Mouse (Mus musculus): Measurements from ENCODE around the gene Acads. TPM values are rescaled to one million over a fixed set of nuclear protein-coding genes. Genes with fewer than 3 reads are reported as not detected.
"Not testable (repeated sequence)": the region's sequence is repeated elsewhere in the genome, so short reads cannot be mapped to it uniquely, and the experiment has no call there.

Acads gene
- polyA plus RNA-seq, 1 experiment from 2014 or later, result 45.6 TPM

GRCm38 (mm10) chr5:115158040-115158983, 39.2 kb upstream of the Acads start, which contains the start of gene Mlec:
TSS of gene Mlec (minus strand) at chr5:115158179.
- Histone ChIP-seq H3K4me2 (peak within 1 kb of the TSS; percentile 72), H3K4me3 (peak within 1 kb of the TSS; percentile 99), H3K4me1 (peaks cover 50% of the 10 kb centered on the region), H3K9ac (peak within 1 kb of the TSS; percentile 100), H3K9me3 (no peaks in the 10 kb centered on the region), H3K27me3 (no peaks in the 10 kb centered on the region), H3K36me3 (peaks cover 5% of the 10 kb centered on the region), H3K27ac (peak within 1 kb of the TSS; percentile 98)
- WGBS, result under 1% methylated on average over 75 of the region's 78 CpGs
- ATAC-seq (ENCODE audit: insufficient number of reproducible peaks, low FRiP score, low TSS enrichment, low read depth), result peak; percentile 97

- no peak for ATAC-seq (ENCODE audit: insufficient number of reproducible peaks, low FRiP score, low TSS enrichment, low read depth)
These were observed 37.9 kb upstream of the Acads start for GRCm38 (mm10) chr5:115156933-115157589.

GRCm38 (mm10) chr5:115156401-115156800, 37.3 kb upstream of the Acads start:
- peak overlapping the region; percentile 69 for H3K27ac ChIP-seq
- 32% methylated on average over 7 of the region's 7 CpGs for WGBS
- H3K4me2 ChIP-seq, result peak overlapping the region; percentile 72
- no peaks in the 10 kb centered on the region for H3K9me3 ChIP-seq
- ATAC-seq (ENCODE audit: insufficient number of reproducible peaks, low FRiP score, low TSS enrichment, low read depth), result no peak
- H3K27me3 ChIP-seq, result no peaks in the 10 kb centered on the region
- H3K4me1 ChIP-seq, result peaks cover 59% of the 10 kb centered on the region
- peak overlapping the region; percentile 100; the same call in 1 of the 2 replicates for H3K9ac ChIP-seq
- peak overlapping the region; percentile 99 for H3K4me3 ChIP-seq
- H3K36me3 ChIP-seq, result peaks cover 9% of the 10 kb centered on the region

More at GRCm38 (mm10) chr5:115156933-115157589, 37.9 kb upstream of the Acads start:
- under 1% methylated on average over 26 of the region's 26 CpGs for WGBS
- H3K9ac ChIP-seq, result peak overlapping the region; percentile 100
- peak overlapping the region; percentile 72 for H3K4me2 ChIP-seq
- H3K27ac ChIP-seq, result peak overlapping the region; percentile 98
- peak overlapping the region; percentile 99 for H3K4me3 ChIP-seq
- peaks cover 58% of the 10 kb centered on the region for H3K4me1 ChIP-seq
- peaks cover 6% of the 10 kb centered on the region for H3K36me3 ChIP-seq
- no peaks in the 10 kb centered on the region for H3K27me3 ChIP-seq
- no peaks in the 10 kb centered on the region for H3K9me3 ChIP-seq

- no peaks in the 10 kb centered on the region for H3K27me3 ChIP-seq
- H3K4me1 ChIP-seq, result peaks cover 58% of the 10 kb centered on the region
- peak overlapping the region; percentile 99 for H3K4me3 ChIP-seq
- H3K36me3 ChIP-seq, result peaks cover 13% of the 10 kb centered on the region
- H3K4me2 ChIP-seq, result peak overlapping the region; percentile 72
- H3K9me3 ChIP-seq, result no peaks in the 10 kb centered on the region
- H3K9ac ChIP-seq, result peak overlapping the region; percentile 31; the same call in 1 of the 2 replicates
- WGBS, result 30% methylated on average over 5 of the region's 5 CpGs
- H3K27ac ChIP-seq, result peak overlapping the region; percentile 69
- no peak for ATAC-seq (ENCODE audit: insufficient number of reproducible peaks, low FRiP score, low TSS enrichment, low read depth)
These were observed 36.7 kb upstream of the Acads start for GRCm38 (mm10) chr5:115155831-115156230.

- Histone ChIP-seq H3K27me3 (no peaks in the 10 kb centered on the region), H3K27ac (peak overlapping the region; percentile 69), H3K9me3 (no peaks in the 10 kb centered on the region), H3K4me2 (peak overlapping the region; percentile 72), H3K36me3 (peaks cover 20% of the 10 kb centered on the region), H3K4me1 (peaks cover 56% of the 10 kb centered on the region), H3K9ac (0 out of 2 replicates have a peak overlapping the region, but pooled peaks have one; percentile 31), H3K4me3 (peak overlapping the region; percentile 99)
- ATAC-seq (ENCODE audit: insufficient number of reproducible peaks, low FRiP score, low TSS enrichment, low read depth), result no peak
- 48% methylated on average over 13 of the region's 13 CpGs for WGBS
These were observed 36.0 kb upstream of the Acads start for GRCm38 (mm10) chr5:115155156-115155631.

GRCm38 (mm10) chr5:115152132-115152956, 33.2 kb upstream of the Acads start:
- Histone ChIP-seq H3K27ac (peak overlapping the region; percentile 65), H3K9me3 (no peaks in the 10 kb centered on the region), H3K36me3 (peaks cover 46% of the 10 kb centered on the region), H3K27me3 (no peaks in the 10 kb centered on the region), H3K4me1 (peaks cover 51% of the 10 kb centered on the region), H3K9ac (no peak overlapping the region), H3K4me2 (peak overlapping the region; percentile 17; the same call in 1 of the 2 replicates), H3K4me3 (no peak overlapping the region)
- 33% methylated on average over 8 of the region's 8 CpGs for WGBS
- ATAC-seq (ENCODE audit: insufficient number of reproducible peaks, low FRiP score, low TSS enrichment, low read depth), result no peak

- Histone ChIP-seq H3K27ac (peak overlapping the region; percentile 17; the same call in 1 of the 2 replicates), H3K9ac (no peak overlapping the region), H3K4me3 (no peak overlapping the region), H3K27me3 (no peaks in the 10 kb centered on the region), H3K9me3 (no peaks in the 10 kb centered on the region), H3K4me2 (no peak overlapping the region), H3K4me1 (peaks cover 50% of the 10 kb centered on the region), H3K36me3 (peaks cover 55% of the 10 kb centered on the region)
- 66% methylated on average over 13 of the region's 13 CpGs for WGBS
- ATAC-seq (ENCODE audit: insufficient number of reproducible peaks, low FRiP score, low TSS enrichment, low read depth), result no peak
These were observed 32.3 kb upstream of the Acads start for GRCm38 (mm10) chr5:115151457-115151856.

- Histone ChIP-seq H3K4me3 (no peak overlapping the region), H3K9me3 (no peaks in the 10 kb centered on the region), H3K27me3 (no peaks in the 10 kb centered on the region), H3K4me2 (no peak overlapping the region), H3K9ac (no peak overlapping the region), H3K27ac (no peak overlapping the region), H3K36me3 (peaks cover 59% of the 10 kb centered on the region), H3K4me1 (peaks cover 45% of the 10 kb centered on the region)
- ATAC-seq (ENCODE audit: insufficient number of reproducible peaks, low FRiP score, low TSS enrichment, low read depth), result no peak
- WGBS, result 49% methylated on average over 5 of the region's 5 CpGs
These were observed 31.8 kb upstream of the Acads start for GRCm38 (mm10) chr5:115150991-115151390.

GRCm38 (mm10) chr5:115149675-115150459, 30.7 kb upstream of the Acads start:
- ATAC-seq (ENCODE audit: insufficient number of reproducible peaks, low FRiP score, low TSS enrichment, low read depth), result no peak
- H3K4me2 ChIP-seq, result no peak overlapping the region
- 91% methylated on average over 14 of the region's 14 CpGs for WGBS
- H3K4me3 ChIP-seq, result no peak overlapping the region
- H3K4me1 ChIP-seq, result peaks cover 34% of the 10 kb centered on the region
- peaks cover 70% of the 10 kb centered on the region for H3K36me3 ChIP-seq
- H3K27me3 ChIP-seq, result no peaks in the 10 kb centered on the region
- H3K27ac ChIP-seq, result no peak overlapping the region
- no peak overlapping the region for H3K9ac ChIP-seq
- H3K9me3 ChIP-seq, result no peaks in the 10 kb centered on the region

- not testable (repeated sequence) for H3K4me2 ChIP-seq; H3K4me3 ChIP-seq; H3K27me3 ChIP-seq; H3K9ac ChIP-seq; H3K9me3 ChIP-seq; ATAC-seq (ENCODE audit: insufficient number of reproducible peaks, low FRiP score, low TSS enrichment, low read depth); H3K27ac ChIP-seq
- Histone ChIP-seq H3K4me1 (peaks cover 24% of the 10 kb centered on the region), H3K36me3 (peaks cover 79% of the 10 kb centered on the region)
- 83% methylated on average over 1 of the region's 1 CpGs for WGBS
These were observed 29.7 kb upstream of the Acads start for GRCm38 (mm10) chr5:115148872-115149271.

Data from limb, embryonic 15.5 days (tissue).